Mouse (Mus musculus): ENCODE data around the gene St6galnac3. TPM values are rescaled to one million over a fixed set of nuclear protein-coding genes. Genes with fewer than 3 reads are reported as not detected.

Gene St6galnac3
- polyA plus RNA-seq, 1 experiment from 2014 or later: 23.7 TPM

- Histone ChIP-seq H3K9me3 (ENCODE audit: control insufficient read depth, low read length) (no peaks in the 10 kb centered on the region), H3K4me1 (ENCODE audit: control insufficient read depth in 2 of 2, insufficient read depth in 2 of 2, low read length in 2 of 2) (peaks cover 30 to 37% of the 10 kb centered on the region in 2 experiments), H3K36me3 (ENCODE audit: control insufficient read depth, insufficient read depth, low read length) (no peaks in the 10 kb centered on the region), H3K4me3 (ENCODE audit: control insufficient read depth in 1 of 2, insufficient read depth in 1 of 2, low read depth in 1 of 2, low read length in 2 of 2) (no peak overlapping the region), H3K9ac (ENCODE audit: low read length) (peak overlapping the region; percentile 22; the same call in 1 of the 2 replicates), H3K4me2 (ENCODE audit: low read length) (peak overlapping the region; percentile 31), H3K27ac (replicated peaks in 1 of 2; ENCODE audit: control insufficient read depth in 1 of 2, insufficient read depth in 1 of 2, low read depth in 2 of 2, low read length in 2 of 2) (peak overlapping the region; percentile 39 to 70), H3K27me3 (ENCODE audit: control insufficient read depth, insufficient read depth, low read length) (no peaks in the 10 kb centered on the region)
- ATAC-seq (ENCODE audit: insufficient number of reproducible peaks, insufficient read depth, low FRiP score, low read depth): peak; percentile 44; the same call in 1 of the 2 replicates
- WGBS: 36% methylated on average over 2 of the region's 2 CpGs
These were observed 34.4 kb downstream of the St6galnac3 start for GRCm38 (mm10) chr3:153690553-153690952.

- H3K4me2 ChIP-seq (ENCODE audit: low read length): peak overlapping the region; percentile 31
- no peaks in the 10 kb centered on the region for H3K9me3 ChIP-seq (ENCODE audit: control insufficient read depth, low read length)
- H3K27ac ChIP-seq (replicated peaks in 1 of 2; ENCODE audit: control insufficient read depth in 1 of 2, insufficient read depth in 1 of 2, low read depth in 2 of 2, low read length in 2 of 2): peak overlapping the region; percentile 39 to 70
- H3K4me3 ChIP-seq (ENCODE audit: control insufficient read depth in 1 of 2, insufficient read depth in 1 of 2, low read depth in 1 of 2, low read length in 2 of 2): no peak overlapping the region
- WGBS: 26% methylated on average over 11 of the region's 11 CpGs
- peak; percentile 84 for ATAC-seq (ENCODE audit: insufficient number of reproducible peaks, insufficient read depth, low FRiP score, low read depth)
- H3K36me3 ChIP-seq (ENCODE audit: control insufficient read depth, insufficient read depth, low read length): no peaks in the 10 kb centered on the region
- no peaks in the 10 kb centered on the region for H3K27me3 ChIP-seq (ENCODE audit: control insufficient read depth, insufficient read depth, low read length)
- H3K4me1 ChIP-seq (ENCODE audit: control insufficient read depth in 2 of 2, insufficient read depth in 2 of 2, low read length in 2 of 2): peaks cover 30 to 37% of the 10 kb centered on the region in 2 experiments
- peak overlapping the region; percentile 22; the same call in 1 of the 2 replicates for H3K9ac ChIP-seq (ENCODE audit: low read length)
These were observed 35.1 kb downstream of the St6galnac3 start for GRCm38 (mm10) chr3:153689793-153690291.

- WGBS: 33% methylated on average over 5 of the region's 5 CpGs
- peaks cover 28 to 34% of the 10 kb centered on the region in 2 experiments for H3K4me1 ChIP-seq (ENCODE audit: control insufficient read depth in 2 of 2, insufficient read depth in 2 of 2, low read length in 2 of 2)
- H3K9ac ChIP-seq (ENCODE audit: low read length): no peak overlapping the region
- H3K4me2 ChIP-seq (ENCODE audit: low read length): no peak overlapping the region
- no peak overlapping the region for H3K4me3 ChIP-seq (ENCODE audit: control insufficient read depth in 1 of 2, insufficient read depth in 1 of 2, low read depth in 1 of 2, low read length in 2 of 2)
- H3K9me3 ChIP-seq (ENCODE audit: control insufficient read depth, low read length): no peaks in the 10 kb centered on the region
- H3K27me3 ChIP-seq (ENCODE audit: control insufficient read depth, insufficient read depth, low read length): no peaks in the 10 kb centered on the region
- no peak overlapping the region for H3K27ac ChIP-seq (replicated peaks in 1 of 2; ENCODE audit: control insufficient read depth in 1 of 2, insufficient read depth in 1 of 2, low read depth in 2 of 2, low read length in 2 of 2)
- H3K36me3 ChIP-seq (ENCODE audit: control insufficient read depth, insufficient read depth, low read length): no peaks in the 10 kb centered on the region
- ATAC-seq (ENCODE audit: insufficient number of reproducible peaks, insufficient read depth, low FRiP score, low read depth): no peak
These were observed 37.1 kb downstream of the St6galnac3 start for GRCm38 (mm10) chr3:153687896-153688295.

- ATAC-seq (ENCODE audit: insufficient number of reproducible peaks, insufficient read depth, low FRiP score, low read depth): no peak
- Histone ChIP-seq H3K4me3 (ENCODE audit: control insufficient read depth in 1 of 2, insufficient read depth in 1 of 2, low read depth in 1 of 2, low read length in 2 of 2) (no peak overlapping the region), H3K4me1 (ENCODE audit: control insufficient read depth in 2 of 2, insufficient read depth in 2 of 2, low read length in 2 of 2) (peaks cover 6 to 7% of the 10 kb centered on the region in 2 experiments), H3K36me3 (ENCODE audit: control insufficient read depth, insufficient read depth, low read length) (no peaks in the 10 kb centered on the region), H3K4me2 (ENCODE audit: low read length) (no peak overlapping the region), H3K27me3 (ENCODE audit: control insufficient read depth, insufficient read depth, low read length) (no peaks in the 10 kb centered on the region), H3K9ac (ENCODE audit: low read length) (no peak overlapping the region), H3K27ac (replicated peaks in 1 of 2; ENCODE audit: control insufficient read depth in 1 of 2, insufficient read depth in 1 of 2, low read depth in 2 of 2, low read length in 2 of 2) (no peak overlapping the region), H3K9me3 (ENCODE audit: control insufficient read depth, low read length) (no peaks in the 10 kb centered on the region)
- WGBS: 95% methylated on average over 1 of the region's 1 CpGs
These were observed 40.1 kb downstream of the St6galnac3 start for GRCm38 (mm10) chr3:153684909-153685308.

- H3K27me3 ChIP-seq (ENCODE audit: control insufficient read depth, insufficient read depth, low read length): no peaks in the 10 kb centered on the region
- no peaks in the 10 kb centered on the region; a peak in 1 of 4 replicates for H3K4me1 ChIP-seq (ENCODE audit: control insufficient read depth in 2 of 2, insufficient read depth in 2 of 2, low read length in 2 of 2)
- WGBS: 86% methylated on average over 10 of the region's 10 CpGs
- H3K27ac ChIP-seq (replicated peaks in 1 of 2; ENCODE audit: control insufficient read depth in 1 of 2, insufficient read depth in 1 of 2, low read depth in 2 of 2, low read length in 2 of 2): no peak overlapping the region
- H3K9me3 ChIP-seq (ENCODE audit: control insufficient read depth, low read length): no peaks in the 10 kb centered on the region
- ATAC-seq (ENCODE audit: insufficient number of reproducible peaks, insufficient read depth, low FRiP score, low read depth): no peak
- no peak overlapping the region for H3K4me2 ChIP-seq (ENCODE audit: low read length)
- H3K9ac ChIP-seq (ENCODE audit: low read length): no peak overlapping the region
- H3K4me3 ChIP-seq (ENCODE audit: control insufficient read depth in 1 of 2, insufficient read depth in 1 of 2, low read depth in 1 of 2, low read length in 2 of 2): no peak overlapping the region
- H3K36me3 ChIP-seq (ENCODE audit: control insufficient read depth, insufficient read depth, low read length): no peaks in the 10 kb centered on the region
These were observed 42.7 kb downstream of the St6galnac3 start for GRCm38 (mm10) chr3:153682303-153682702.

- Histone ChIP-seq H3K9me3 (ENCODE audit: control insufficient read depth, low read length) (no peaks in the 10 kb centered on the region), H3K4me1 (ENCODE audit: control insufficient read depth in 2 of 2, insufficient read depth in 2 of 2, low read length in 2 of 2) (no peaks in the 10 kb centered on the region; a peak in 1 of 4 replicates), H3K4me2 (ENCODE audit: low read length) (no peak overlapping the region), H3K36me3 (ENCODE audit: control insufficient read depth, insufficient read depth, low read length) (no peaks in the 10 kb centered on the region), H3K27me3 (ENCODE audit: control insufficient read depth, insufficient read depth, low read length) (no peaks in the 10 kb centered on the region), H3K4me3 (ENCODE audit: control insufficient read depth in 1 of 2, insufficient read depth in 1 of 2, low read depth in 1 of 2, low read length in 2 of 2) (no peak overlapping the region), H3K9ac (ENCODE audit: low read length) (no peak overlapping the region), H3K27ac (replicated peaks in 1 of 2; ENCODE audit: control insufficient read depth in 1 of 2, insufficient read depth in 1 of 2, low read depth in 2 of 2, low read length in 2 of 2) (no peak overlapping the region)
- WGBS: 47% methylated on average over 9 of the region's 9 CpGs
- no peak for ATAC-seq (ENCODE audit: insufficient number of reproducible peaks, insufficient read depth, low FRiP score, low read depth)
These were observed 43.3 kb downstream of the St6galnac3 start for GRCm38 (mm10) chr3:153681720-153682119.

- no peaks in the 10 kb centered on the region for H3K36me3 ChIP-seq (ENCODE audit: control insufficient read depth, insufficient read depth, low read length)
- no peaks in the 10 kb centered on the region for H3K9me3 ChIP-seq (ENCODE audit: control insufficient read depth, low read length)
- 54% methylated on average over 7 of the region's 7 CpGs for WGBS
- ATAC-seq (ENCODE audit: insufficient number of reproducible peaks, insufficient read depth, low FRiP score, low read depth): no peak
- no peak overlapping the region for H3K9ac ChIP-seq (ENCODE audit: low read length)
- no peak overlapping the region for H3K4me2 ChIP-seq (ENCODE audit: low read length)
- H3K4me1 ChIP-seq (ENCODE audit: control insufficient read depth in 2 of 2, insufficient read depth in 2 of 2, low read length in 2 of 2): peaks cover 10 to 20% of the 10 kb centered on the region in 2 experiments; a peak in 3 of 4 replicates
- no peak overlapping the region for H3K4me3 ChIP-seq (ENCODE audit: control insufficient read depth in 1 of 2, insufficient read depth in 1 of 2, low read depth in 1 of 2, low read length in 2 of 2)
- H3K27me3 ChIP-seq (ENCODE audit: control insufficient read depth, insufficient read depth, low read length): no peaks in the 10 kb centered on the region
- H3K27ac ChIP-seq (replicated peaks in 1 of 2; ENCODE audit: control insufficient read depth in 1 of 2, insufficient read depth in 1 of 2, low read depth in 2 of 2, low read length in 2 of 2): no peak overlapping the region
These were observed 49.1 kb downstream of the St6galnac3 start for GRCm38 (mm10) chr3:153675832-153676231.

GRCm38 (mm10) chr3:153675073-153675472, 49.9 kb downstream of the St6galnac3 start:
- no peak for ATAC-seq (ENCODE audit: insufficient number of reproducible peaks, insufficient read depth, low FRiP score, low read depth)
- 29% methylated on average over 12 of the region's 12 CpGs for WGBS
- H3K27me3 ChIP-seq (ENCODE audit: control insufficient read depth, insufficient read depth, low read length): no peaks in the 10 kb centered on the region
- peak overlapping the region; percentile 44 for H3K4me2 ChIP-seq (ENCODE audit: low read length)
- no peak overlapping the region for H3K9ac ChIP-seq (ENCODE audit: low read length)
- no peak overlapping the region for H3K4me3 ChIP-seq (ENCODE audit: control insufficient read depth in 1 of 2, insufficient read depth in 1 of 2, low read depth in 1 of 2, low read length in 2 of 2)
- H3K9me3 ChIP-seq (ENCODE audit: control insufficient read depth, low read length): no peaks in the 10 kb centered on the region
- peaks cover 10 to 20% of the 10 kb centered on the region in 2 experiments; a peak in 3 of 4 replicates for H3K4me1 ChIP-seq (ENCODE audit: control insufficient read depth in 2 of 2, insufficient read depth in 2 of 2, low read length in 2 of 2)
- no peaks in the 10 kb centered on the region for H3K36me3 ChIP-seq (ENCODE audit: control insufficient read depth, insufficient read depth, low read length)
- H3K27ac ChIP-seq (replicated peaks in 1 of 2; ENCODE audit: control insufficient read depth in 1 of 2, insufficient read depth in 1 of 2, low read depth in 2 of 2, low read length in 2 of 2): no peak overlapping the region

Data from heart, embryonic 14.5 days (tissue).